Mouse (Mus musculus) left cerebral cortex, postnatal 4 days (tissue): Measurements from ENCODE around the gene Heg1. TPM values are rescaled to one million over a fixed set of nuclear protein-coding genes. Genes with fewer than 3 reads are reported as not detected.

Experiments
- DNase-seq: peaks from one replicate; pipeline ENCODE4 v3.0.0-alpha.2; 2022
- intact Hi-C: fragments of 180-260 bp; cut with DNase I; formaldehyde crosslinking; loops from one replicate; pipeline ENCODE4 v1.15.1; 2025
- total RNA-seq, 2 experiments: library from RNA; stranded (reverse); gene quantifications; 2 replicates each; pipeline ENCODE4 v1.2.3; 2021

The Heg1 gene
- total RNA-seq, 2 experiments from 2014 or later, result 22.5 to 23.0 TPM

GRCm38 (mm10) chr16:33739802-33740201, 55.6 kb downstream of the Heg1 start:
- intact Hi-C loops, result loop anchor here (2.0 to 5.0 kb wide), 2 partner anchors 358 to 433 kb away; partner anchors contain the start of gene Zfp148
- peak; percentile 80 for DNase-seq

DNA sequence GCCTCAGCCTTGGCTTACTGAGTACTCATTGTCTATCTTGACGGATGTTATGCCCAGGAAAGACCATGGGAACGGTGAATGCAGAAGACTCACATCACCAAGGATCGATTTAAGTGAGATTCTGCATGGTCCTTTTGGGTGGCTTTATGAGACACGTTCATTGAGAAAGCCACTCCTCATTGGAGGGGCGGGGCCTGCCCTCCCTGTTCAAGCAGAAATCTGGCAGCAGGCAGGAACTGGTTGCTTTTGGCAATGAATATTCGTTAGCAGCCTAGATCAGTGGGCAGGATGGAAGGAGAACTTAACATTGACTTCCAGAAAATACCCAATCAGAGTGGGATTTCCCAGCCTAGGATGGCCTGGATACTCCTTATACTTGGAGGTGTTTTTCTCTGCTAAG, 56.2 kb downstream of the Heg1 start:
- peak; percentile 48 for DNase-seq
- intact Hi-C loops, result loop anchor here (2.0 to 5.0 kb wide), 2 partner anchors 358 to 434 kb away; partner anchors contain the start of gene Zfp148

DNA sequence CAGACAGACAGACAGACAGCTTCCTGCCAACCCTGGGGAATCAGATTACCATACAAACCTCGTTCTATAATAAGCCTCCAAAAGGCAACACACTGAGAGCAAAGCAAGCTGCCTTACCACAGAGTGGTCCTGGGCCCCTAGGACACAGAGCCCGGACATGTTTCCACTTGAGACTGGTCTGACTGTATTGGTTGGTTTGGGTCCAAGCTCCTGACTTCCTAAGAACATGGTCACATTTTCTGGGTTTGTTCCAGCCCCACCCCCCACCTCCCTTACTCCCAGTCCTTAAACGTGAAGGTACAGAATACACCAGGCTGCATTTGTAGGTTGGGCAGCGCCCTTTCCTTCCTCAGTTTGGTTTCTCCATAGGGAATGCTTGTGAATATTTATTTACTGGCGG, 57.6 kb downstream of the Heg1 start:
- intact Hi-C loops, result loop anchor here (2.0 to 5.0 kb wide), 2 partner anchors 359 to 435 kb away; partner anchors contain the start of gene Zfp148
- no peak for DNase-seq

GRCm38 (mm10) chr16:33742233-33742632, 58.1 kb downstream of the Heg1 start:
- intact Hi-C loops, result loop anchor here (5.0 kb wide), 1 partner anchor 360 kb away; the partner anchor contains the start of gene Zfp148

DNA sequence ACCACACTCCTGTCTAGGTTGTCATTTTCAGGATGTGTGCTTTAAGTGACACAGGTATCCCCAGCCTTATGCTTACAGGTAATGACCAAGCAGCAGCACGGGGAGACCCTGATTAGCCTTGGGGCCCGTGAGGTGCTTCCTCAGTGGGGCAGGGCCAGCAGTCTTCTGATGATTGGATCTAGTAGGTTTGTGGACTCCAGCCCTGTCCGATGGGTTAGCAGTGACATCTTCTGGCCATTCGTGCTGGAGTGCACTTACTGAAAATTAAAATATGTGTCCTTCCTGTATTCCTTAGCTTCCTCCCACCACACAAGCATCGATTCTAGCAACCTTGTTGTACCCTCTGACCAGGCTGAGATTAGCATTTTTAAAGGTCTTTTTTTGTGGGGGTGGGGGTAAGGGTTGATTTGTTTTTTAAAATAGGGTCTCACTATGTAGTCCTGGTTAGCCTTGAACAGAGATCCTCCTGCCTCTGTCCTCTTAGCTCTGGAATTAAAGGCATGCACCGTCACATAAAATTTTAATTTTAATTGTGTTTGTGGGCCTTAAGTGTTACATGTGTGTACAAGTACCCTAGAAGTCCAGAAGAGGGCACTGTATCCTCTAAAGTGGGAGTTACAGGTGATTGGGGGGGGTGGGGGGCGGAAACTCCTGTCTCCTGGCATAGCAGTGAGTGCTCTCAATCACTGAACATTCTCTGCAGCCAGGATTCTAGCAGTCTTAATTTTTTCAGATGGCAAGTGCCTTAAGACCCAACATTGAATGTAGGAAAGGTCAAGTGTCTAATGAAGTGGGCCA, 60.7 kb downstream of the Heg1 start:
- DNase-seq, result peak; percentile 66
- intact Hi-C loops, result loop anchor here (5.0 kb wide), 1 partner anchor 363 kb away; the partner anchor contains the start of gene Zfp148

More at GRCm38 (mm10) chr16:33742233-33742632, 58.1 kb downstream of the Heg1 start:
- DNase-seq, result no peak

DNA sequence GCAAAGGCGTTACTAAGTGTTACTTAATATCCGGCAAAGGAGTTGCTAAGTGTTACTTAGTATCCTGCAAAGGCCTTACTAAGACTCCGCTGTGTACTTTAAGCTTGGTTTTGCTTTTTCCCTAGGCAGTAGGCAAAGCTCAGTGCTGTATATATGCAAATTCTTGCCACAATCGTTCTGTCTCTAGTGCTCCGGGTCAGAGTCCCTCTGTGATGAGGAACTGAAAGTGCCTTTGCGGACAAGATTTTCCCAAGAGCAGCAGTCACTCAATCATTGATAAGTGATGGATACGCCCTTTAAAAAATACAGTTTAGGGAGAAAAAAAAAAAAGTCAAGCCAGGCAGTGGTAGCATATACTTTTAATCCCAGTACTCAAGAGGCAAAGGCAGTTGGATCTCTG, 61.3 kb downstream of the Heg1 start:
- DNase-seq, result no peak
- intact Hi-C loops, result no loop called here

- peak; percentile 75 for DNase-seq
- intact Hi-C loops, result no loop called here
These were observed 62.0 kb downstream of the Heg1 start for GRCm38 (mm10) chr16:33746074-33746676.

DNA sequence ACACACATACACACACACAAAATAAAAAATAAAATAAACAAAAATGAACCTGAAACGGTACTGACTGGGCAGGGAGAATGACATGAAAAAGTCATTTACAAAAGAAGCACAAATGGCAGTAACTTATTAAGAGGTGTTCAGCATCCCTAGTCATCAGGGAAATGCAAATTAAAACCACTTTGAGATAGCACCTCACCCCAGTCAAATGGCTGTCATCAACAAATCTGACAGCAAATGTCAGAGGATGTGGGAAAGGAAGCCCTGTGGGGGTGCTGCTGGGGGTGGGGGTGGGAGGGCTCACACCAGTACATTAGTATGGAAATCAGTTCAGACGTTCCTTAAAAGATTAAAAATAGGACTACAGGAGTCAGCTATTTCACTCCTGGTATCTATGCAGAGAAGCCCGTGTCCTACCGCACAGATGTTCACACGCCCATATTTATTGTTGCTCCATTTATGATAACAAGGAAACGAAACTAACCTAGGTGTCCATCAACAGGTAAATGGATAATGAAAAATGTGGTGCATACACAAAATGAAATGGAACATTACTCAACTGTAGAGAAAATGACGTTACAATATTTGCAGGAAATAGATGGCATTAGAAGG, 63.3 kb downstream of the Heg1 start:
- intact Hi-C loops, result no loop called here
- DNase-seq, result no peak

DNA sequence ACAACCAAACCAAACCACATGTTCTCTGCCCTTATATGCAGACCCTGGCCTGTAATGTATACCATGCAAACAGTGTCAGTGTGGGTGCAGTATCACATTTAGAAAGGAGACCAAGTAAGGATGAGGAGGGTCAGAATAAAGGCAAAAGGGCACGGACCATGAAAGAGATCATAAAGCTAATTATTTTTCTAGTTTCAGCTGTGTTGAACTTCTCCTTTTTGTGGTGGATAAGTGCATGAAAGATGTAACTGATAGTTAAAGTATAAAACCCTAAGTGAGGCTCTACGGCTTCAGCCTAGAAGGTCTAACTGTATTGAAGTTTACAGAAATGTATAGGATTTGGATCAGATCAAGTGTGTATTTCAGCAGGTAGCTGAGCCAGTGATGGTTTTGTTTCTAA, 63.8 kb downstream of the Heg1 start:
- intact Hi-C loops, result no loop called here

DNA sequence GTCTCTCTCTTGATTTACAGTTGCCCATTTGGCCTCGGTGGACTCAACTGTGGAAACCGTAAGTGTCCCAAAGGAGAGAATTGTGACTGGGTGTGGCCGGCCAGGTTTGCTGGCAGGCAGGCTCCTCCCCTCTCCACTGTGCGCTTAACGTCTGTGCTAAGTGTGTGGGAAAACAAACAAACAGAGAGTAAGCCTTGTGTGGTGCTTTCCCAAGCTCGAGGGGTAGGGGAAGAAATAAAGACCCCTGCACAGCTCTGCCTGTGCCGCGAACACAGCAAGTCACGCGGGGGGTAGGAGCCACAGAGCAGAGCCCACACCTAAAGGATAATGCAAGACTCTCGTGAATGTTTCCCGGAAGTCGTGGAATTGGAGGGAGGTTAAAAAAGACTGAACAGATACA, 67.0 kb downstream of the Heg1 start:
- intact Hi-C loops, result no loop called here
- DNase-seq, result no peak

More for the DNA sequence above, 63.8 kb downstream of the Heg1 start:
- DNase-seq, result no peak

- DNase-seq, result no peak
- intact Hi-C loops, result no loop called here
These were observed 67.4 kb downstream of the Heg1 start for GRCm38 (mm10) chr16:33751590-33751989.

DNA sequence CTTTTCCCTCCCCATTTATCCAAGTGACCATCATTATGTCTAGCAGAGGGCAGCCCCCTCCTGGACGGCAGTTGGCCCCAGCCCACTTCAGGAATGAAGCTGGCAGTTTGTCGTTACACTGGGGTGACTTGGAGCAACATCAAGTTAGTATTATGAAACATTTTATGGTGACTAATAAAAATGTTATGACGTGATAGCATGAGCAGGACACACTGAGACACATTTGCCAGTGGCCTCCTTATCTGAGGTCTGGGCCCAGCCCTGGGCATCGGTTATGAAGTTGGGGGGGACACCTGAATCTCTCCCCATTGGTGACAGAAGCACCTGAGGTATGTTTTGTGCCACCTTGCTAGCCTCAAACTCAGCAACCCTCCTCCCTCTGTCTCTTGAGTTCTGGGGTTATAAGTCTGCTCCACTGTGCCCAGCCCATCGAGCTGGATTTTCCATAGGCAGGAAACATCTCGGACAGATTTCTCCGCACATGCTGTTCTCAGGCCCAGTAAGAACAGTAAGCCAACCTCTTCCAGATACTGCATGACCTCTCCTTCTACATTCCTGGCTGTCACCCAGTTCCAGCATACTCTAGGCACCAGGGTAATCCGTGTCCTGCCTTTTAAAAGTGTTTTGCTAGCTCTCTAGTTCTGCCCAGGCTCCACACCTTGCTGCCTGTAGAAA, 68.9 kb downstream of the Heg1 start:
- intact Hi-C loops, result no loop called here
- no peak for DNase-seq

DNA sequence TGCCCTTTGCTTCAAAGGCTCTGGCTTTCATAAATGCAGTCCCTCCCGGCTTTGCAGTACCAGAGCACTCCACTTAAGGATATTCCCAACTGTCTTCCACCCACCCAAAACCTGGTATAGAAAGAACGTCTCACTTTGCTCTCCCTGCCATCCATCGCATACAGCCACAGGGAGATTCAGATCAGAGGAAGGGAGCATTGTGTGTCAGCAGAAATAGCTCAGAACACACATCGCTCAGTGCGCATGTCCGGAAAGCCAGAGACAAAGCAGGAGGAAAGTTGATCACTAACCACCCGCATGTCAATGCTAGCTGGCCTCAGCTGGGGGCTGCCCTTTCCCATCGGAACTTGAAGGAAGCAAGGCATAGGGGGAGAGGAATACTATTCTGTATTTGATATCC, 71.1 kb downstream of the Heg1 start:
- no peak for DNase-seq
- intact Hi-C loops, result no loop called here

DNA sequence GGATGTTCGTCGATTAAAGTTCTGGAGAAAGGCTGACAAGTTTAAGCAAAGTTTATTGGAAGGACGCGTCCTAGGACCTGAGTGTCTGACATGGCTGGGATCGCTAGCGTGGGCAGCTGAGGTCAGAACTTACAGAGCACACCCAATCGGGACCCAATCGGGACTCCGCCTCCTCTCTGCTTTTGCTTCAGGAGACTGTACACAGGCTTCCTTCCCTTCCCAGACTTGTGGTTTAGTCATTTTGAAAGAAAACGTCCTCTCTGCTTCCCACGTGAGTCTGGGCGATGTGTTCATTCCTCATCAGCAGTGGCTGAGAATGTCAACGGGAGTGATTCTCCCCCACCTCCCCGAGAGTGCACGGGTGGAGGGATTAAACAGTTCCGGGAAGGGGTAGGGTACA, 71.8 kb downstream of the Heg1 start:
- intact Hi-C loops, result no loop called here
- DNase-seq, result no peak

- intact Hi-C loops, result no loop called here
- peak; percentile 44 for DNase-seq
These were observed 72.2 kb downstream of the Heg1 start for GRCm38 (mm10) chr16:33756396-33756795.

GRCm38 (mm10) chr16:33759207-33759606, 75.0 kb downstream of the Heg1 start:
- no peak for DNase-seq
- intact Hi-C loops, result no loop called here

DNA sequence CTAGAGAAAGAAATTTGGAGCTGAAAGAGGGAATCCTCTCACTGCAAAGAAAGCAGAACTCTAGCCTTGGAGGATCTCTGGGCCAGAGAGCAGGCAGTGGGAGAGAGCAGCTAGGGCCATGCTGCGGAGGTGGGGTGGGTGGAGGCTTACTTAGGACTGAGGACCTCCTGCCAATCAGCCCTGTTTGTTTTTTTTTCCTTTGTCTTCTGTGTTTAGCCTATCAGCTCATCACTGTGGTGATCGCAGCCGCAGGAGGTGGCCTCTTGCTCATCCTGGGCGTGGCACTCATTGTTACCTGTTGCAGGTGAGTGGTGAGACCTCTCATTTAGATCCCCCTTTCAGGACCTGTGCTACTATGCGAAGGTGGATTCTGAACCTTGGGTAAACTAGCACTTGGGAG, 76.4 kb downstream of the Heg1 start:
- no peak for DNase-seq
- intact Hi-C loops, result no loop called here

DNA sequence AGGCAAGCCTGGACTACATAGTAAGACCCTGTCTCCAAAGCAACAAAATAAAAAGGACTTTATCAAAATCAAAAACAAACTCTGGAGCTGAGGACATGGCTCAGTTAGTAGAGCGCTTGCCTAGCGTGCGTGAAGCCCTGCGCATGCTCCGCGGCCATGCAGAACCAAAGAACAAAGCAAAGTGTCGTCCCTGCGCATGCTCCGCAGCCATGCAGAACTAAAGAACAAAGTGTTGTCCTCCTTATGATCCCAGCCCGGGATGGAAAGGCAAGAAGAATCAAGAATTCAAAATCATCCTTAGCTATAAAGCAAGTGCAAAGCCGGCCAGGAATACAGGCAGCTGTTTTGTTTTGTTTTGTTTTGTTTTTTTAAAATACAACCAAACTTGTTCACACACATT, 76.8 kb downstream of the Heg1 start:
- intact Hi-C loops, result no loop called here
- no peak for DNase-seq

- intact Hi-C loops, result no loop called here
- no peak for DNase-seq
These were observed 80.5 kb downstream of the Heg1 start for GRCm38 (mm10) chr16:33764501-33765193.

DNA sequence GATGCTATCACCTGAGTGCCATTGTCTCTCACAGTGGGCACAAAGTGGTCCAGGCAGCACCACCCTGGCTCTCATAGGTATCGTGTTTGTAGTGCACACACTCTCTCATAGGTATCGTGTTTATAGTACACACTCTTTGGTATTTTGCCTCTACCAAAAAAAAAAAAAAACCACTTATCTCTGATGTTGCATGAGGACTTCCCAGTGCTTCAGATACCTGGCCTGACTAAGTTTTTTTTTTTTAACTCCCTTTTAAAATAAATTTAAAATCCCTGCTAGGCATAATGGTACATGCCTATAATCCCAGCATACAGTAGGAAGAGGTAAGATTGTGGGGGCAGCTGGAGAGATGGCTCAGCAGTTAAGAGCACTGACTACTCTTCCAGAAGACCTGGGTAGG, 81.3 kb downstream of the Heg1 start:
- intact Hi-C loops, result no loop called here
- no peak for DNase-seq
